Comparison of ENCODE assay signal across 8 mouse cellular contexts in genomic region chr8:73353108-73353793, GRCm38 (mm10). TPM values are rescaled to one million over a fixed set of nuclear protein-coding genes. Genes with fewer than 3 reads are reported as not detected.
A peak's percentile ranks its signal among the peaks of the same experiment; 100 is the strongest.
DNase-seq lines count a peak whose midpoint lies in the region; ATAC-seq and TF ChIP-seq lines count a peak whose summit lies in the region.

Gene Large1 (minus strand): TSS chr8:73353540.

- DNase-seq in 3T3-L1 (ENCODE audit: low read depth, low spot score): peak; percentile 99
- peak; percentile 97 for DNase-seq in brain, embryonic 18.5 days (ENCODE audit: low read depth, low spot score)
- DNase-seq in midbrain, postnatal 0 days (ENCODE audit: low spot score): peak; percentile 99
- DNase-seq in spleen, postnatal 10 days (ENCODE audit: low spot score in 2 of 2): peak; percentile 37 to 82

- peaks cover 4% of the 10 kb centered on the region for H3K4me1 ChIP-seq in heart, embryonic 11.5 days (ENCODE audit: control insufficient read depth, insufficient read depth, low read length)
- peaks cover 29% of the 10 kb centered on the region for H3K4me1 ChIP-seq in kidney, embryonic 15.5 days
- peaks cover 24% of the 10 kb centered on the region for H3K4me1 ChIP-seq in limb, embryonic 15.5 days
- H3K4me1 ChIP-seq in midbrain, postnatal 0 days (ENCODE audit: insufficient read depth, low read length): peaks cover 13% of the 10 kb centered on the region; the same call in 1 of the 2 replicates

- H3K4me2 ChIP-seq in heart, embryonic 11.5 days: peak within 1 kb of the TSS; percentile 79
- peak within 1 kb of the TSS; percentile 83 for H3K4me2 ChIP-seq in kidney, embryonic 15.5 days
- peak within 1 kb of the TSS; percentile 86 for H3K4me2 ChIP-seq in limb, embryonic 15.5 days
- peak within 1 kb of the TSS; percentile 85 for H3K4me2 ChIP-seq in midbrain, postnatal 0 days (ENCODE audit: low read depth, low read length, poor library complexity, severe bottlenecking)

- H3K9me3 ChIP-seq in heart, embryonic 11.5 days (replicated peaks; ENCODE audit: control insufficient read depth, low read length): no peaks in the 10 kb centered on the region
- no peaks in the 10 kb centered on the region for H3K9me3 ChIP-seq in kidney, embryonic 15.5 days (replicated peaks)
- no peaks in the 10 kb centered on the region for H3K9me3 ChIP-seq in limb, embryonic 15.5 days
- no peaks in the 10 kb centered on the region for H3K9me3 ChIP-seq in midbrain, postnatal 0 days (ENCODE audit: low read length)

- peak; percentile 59 for ATAC-seq in erythroid progenitor cell, adult 5-6 weeks (replicated peaks; ENCODE audit: low FRiP score, poor library complexity, severe bottlenecking)
- peak; percentile 99 for ATAC-seq in heart, embryonic 11.5 days (replicated peaks; ENCODE audit: insufficient number of reproducible peaks, low FRiP score, low TSS enrichment)
- peak; percentile 100 for ATAC-seq in kidney, embryonic 15.5 days (replicated peaks; ENCODE audit: low FRiP score)
- ATAC-seq in limb, embryonic 15.5 days (ENCODE audit: insufficient number of reproducible peaks, low FRiP score, low TSS enrichment, low read depth): peak; percentile 100
- ATAC-seq in midbrain, postnatal 0 days (ENCODE audit: low FRiP score): peak; percentile 99

- peak; percentile 28; the same call in 1 of the 2 replicates for TF ChIP-seq CTCF in midbrain, postnatal 0 days (IDR thresholded peaks at IDR 0.05)

- peak within 1 kb of the TSS; percentile 92 for H3K27ac ChIP-seq in heart, embryonic 11.5 days (ENCODE audit: low read depth, low read length)
- peak within 1 kb of the TSS; percentile 92 for H3K27ac ChIP-seq in kidney, embryonic 15.5 days
- H3K27ac ChIP-seq in limb, embryonic 15.5 days: peak within 1 kb of the TSS; percentile 96
- peak within 1 kb of the TSS; percentile 94 for H3K27ac ChIP-seq in midbrain, postnatal 0 days (ENCODE audit: low read depth, low read length)

- no peaks in the 10 kb centered on the region for H3K36me3 ChIP-seq in heart, embryonic 11.5 days (ENCODE audit: control insufficient read depth, insufficient read depth, low read length)
- H3K36me3 ChIP-seq in kidney, embryonic 15.5 days: no peaks in the 10 kb centered on the region
- no peaks in the 10 kb centered on the region for H3K36me3 ChIP-seq in limb, embryonic 15.5 days
- H3K36me3 ChIP-seq in midbrain, postnatal 0 days (ENCODE audit: insufficient read depth, low read length): no peaks in the 10 kb centered on the region

- under 1% methylated on average over 59 of the region's 84 CpGs for WGBS in heart, embryonic 11.5 days (ENCODE audit: insufficient replicate concordance)
- WGBS in kidney, embryonic 15.5 days: under 1% methylated on average over 84 of the region's 84 CpGs
- WGBS in limb, embryonic 15.5 days: under 1% methylated on average over 74 of the region's 84 CpGs
- under 1% methylated on average over 65 of the region's 84 CpGs for WGBS in midbrain, postnatal 0 days

- H3K4me3 ChIP-seq in heart, embryonic 11.5 days (ENCODE audit: low read depth, low read length): peak within 1 kb of the TSS; percentile 90
- peak within 1 kb of the TSS; percentile 73 for H3K4me3 ChIP-seq in kidney, embryonic 15.5 days (replicated peaks)
- H3K4me3 ChIP-seq in limb, embryonic 15.5 days: peak within 1 kb of the TSS; percentile 86
- peak within 1 kb of the TSS; percentile 96 for H3K4me3 ChIP-seq in midbrain, postnatal 0 days (ENCODE audit: low read depth, low read length)

- H3K9ac ChIP-seq in heart, embryonic 11.5 days (ENCODE audit: low read depth, low read length): peak within 1 kb of the TSS; percentile 85
- peak within 1 kb of the TSS; percentile 77 for H3K9ac ChIP-seq in kidney, embryonic 15.5 days
- H3K9ac ChIP-seq in limb, embryonic 15.5 days: peak within 1 kb of the TSS; percentile 87
- H3K9ac ChIP-seq in midbrain, postnatal 0 days (replicated peaks; ENCODE audit: low read length, poor library complexity, severe bottlenecking): peak within 1 kb of the TSS; percentile 91

- no peaks in the 10 kb centered on the region for H3K27me3 ChIP-seq in heart, embryonic 11.5 days (ENCODE audit: control insufficient read depth, insufficient read depth, low read length)
- peaks cover 4% of the 10 kb centered on the region; the same call in 1 of the 2 replicates for H3K27me3 ChIP-seq in kidney, embryonic 15.5 days
- no peaks in the 10 kb centered on the region for H3K27me3 ChIP-seq in limb, embryonic 15.5 days
- H3K27me3 ChIP-seq in midbrain, postnatal 0 days (ENCODE audit: insufficient read depth, low read length): no peaks in the 10 kb centered on the region

RNA-seq across cellular contexts. Expression of gene Large1, which starts in this region (rescaled TPM):
- 1.1 and 1.7 TPM in 2 replicates for total RNA-seq in erythroid progenitor cell, adult 5-6 weeks (2015; ENCODE audit: low replicate concordance)
- 0.39 TPM in 1 of 2 replicates, not detected in the other for total RNA-seq in erythroid progenitor cell, adult 5-6 weeks (2017; ENCODE audit: low replicate concordance)
- 7.2 and 8.7 TPM in 2 replicates for polyA plus RNA-seq in heart, embryonic 11.5 days (2014; fragmentation: Nextera tagmentation; extraction: Ambion mirVana)
- polyA plus RNA-seq in kidney, embryonic 15.5 days (2015; fragmentation: Nextera tagmentation; extraction: Ambion mirVana): 5.7 and 6.0 TPM in 2 replicates
- 5.3 and 6.9 TPM in 2 replicates for polyA plus RNA-seq in limb, embryonic 15.5 days (2015; fragmentation: Nextera tagmentation; extraction: Ambion mirVana)
- 101 and 102 TPM in 2 replicates for total RNA-seq in midbrain, postnatal 0 days (2014; rRNA removed)
- 14.9 and 15.2 TPM in 2 replicates for polyA plus RNA-seq in midbrain, postnatal 0 days (2015; fragmentation: Nextera tagmentation; extraction: Ambion mirVana)

Comparison
In these comparisons a context has a peak if more than half of its experiments do, and no peak if none do; other contexts are left out.
1. Peak in every context shown above with its lines: DNase-seq, ATAC-seq, H3K4me3 ChIP-seq and H3K27ac ChIP-seq.
2. RNA of gene Large1 (total RNA-seq): 101 to 102 TPM in midbrain, postnatal 0 days; 0.39 to 1.7 TPM in erythroid progenitor cell, adult 5-6 weeks; every median in the first group is over 10 times any median in the second.